Mouse (Mus musculus): ENCODE results near the gene Tmem223. TPM values are rescaled to one million over a fixed set of nuclear protein-coding genes. Genes with fewer than 3 reads are reported as not detected.
A peak's percentile ranks its signal among the peaks of the same experiment; 100 is the strongest.

The Tmem223 gene
- polyA plus RNA-seq, 1 experiment from 2014 or later = 235 TPM

DNA sequence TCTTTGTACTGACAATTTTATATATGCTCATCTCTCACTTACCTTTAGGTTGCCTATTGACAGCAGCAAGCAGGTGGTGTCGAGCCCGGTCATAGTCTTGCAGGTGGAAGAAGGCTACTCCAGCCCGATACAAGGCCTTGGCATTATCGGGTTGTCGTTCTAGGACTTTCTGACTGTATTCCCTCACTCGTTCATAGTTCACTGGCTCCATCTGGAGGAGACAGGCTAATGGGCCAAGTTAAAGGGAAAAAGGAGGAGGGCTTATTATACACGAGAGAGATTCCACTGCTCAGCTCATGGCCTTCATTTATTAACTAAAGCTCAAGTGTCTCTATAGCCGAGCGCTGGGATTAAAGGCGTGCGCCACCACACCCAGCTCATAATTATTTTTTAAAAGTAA, 45.0 kb downstream of the Tmem223 start:
- ATAC-seq (ENCODE audit: low FRiP score) = no peak
- H3K4me2 ChIP-seq = peak overlapping the region; percentile 22
- H3K4me1 ChIP-seq = peaks cover 38% of the 10 kb centered on the region
- WGBS = 59% methylated on average over 11 of the region's 11 CpGs
- H3K4me3 ChIP-seq (replicated peaks) = no peak overlapping the region
- H3K36me3 ChIP-seq = peaks cover 33% of the 10 kb centered on the region
- H3K27ac ChIP-seq (replicated peaks) = no peak overlapping the region
- H3K9me3 ChIP-seq (replicated peaks) = no peaks in the 10 kb centered on the region
- no peaks in the 10 kb centered on the region for H3K27me3 ChIP-seq (replicated peaks)
- 0 out of 2 replicates have a peak overlapping the region, but pooled peaks have one; percentile 10 for H3K9ac ChIP-seq (replicated peaks)

DNA sequence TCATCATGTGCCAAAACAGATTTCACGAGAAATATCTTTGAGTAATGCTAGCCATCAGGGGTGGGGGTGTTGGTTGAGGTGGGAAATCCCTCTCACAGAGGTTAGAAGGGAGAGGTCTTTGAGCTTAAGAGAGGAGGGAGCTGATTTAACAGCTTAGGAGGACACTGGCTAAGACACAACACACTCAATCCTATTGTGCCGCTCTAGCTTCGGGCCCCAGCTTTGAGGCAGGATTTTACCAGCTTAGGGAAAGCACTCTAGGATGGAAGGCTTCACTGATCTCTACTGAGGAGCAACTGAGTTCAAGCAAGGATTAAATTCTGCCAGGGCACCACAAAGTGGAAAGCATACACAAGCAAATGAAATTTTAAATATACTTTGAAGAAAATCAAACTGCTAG, 46.2 kb downstream of the Tmem223 start:
- Histone ChIP-seq H3K4me1 (peaks cover 48% of the 10 kb centered on the region), H3K9ac (replicated peaks) (peak overlapping the region; percentile 0; the same call in 1 of the 2 replicates)
- 84% methylated on average over 3 of the region's 3 CpGs for WGBS

DNA sequence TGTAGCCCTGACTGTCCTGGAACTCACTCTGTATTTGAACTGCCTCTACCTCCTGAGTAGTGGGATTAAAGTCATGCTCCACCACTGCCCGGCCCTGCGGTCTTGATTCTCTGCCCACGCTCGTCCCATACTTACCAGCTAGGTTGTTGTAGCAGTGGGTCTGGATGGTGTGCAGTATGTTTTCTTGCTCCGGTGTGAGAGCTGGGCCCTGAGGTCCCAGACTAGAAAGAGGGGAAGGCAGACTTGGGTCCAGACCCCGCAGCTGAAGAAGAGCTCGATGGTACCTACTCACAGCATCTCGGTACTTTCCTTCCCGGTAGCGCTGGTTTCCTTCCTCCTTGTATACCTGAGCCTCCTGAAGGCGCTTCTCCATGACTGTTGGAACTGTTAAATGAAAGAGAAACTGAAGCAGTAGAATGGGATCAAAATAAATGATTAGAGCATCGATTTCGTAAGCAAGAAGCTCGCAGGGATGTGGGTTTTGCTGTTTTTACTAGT, 47.6 kb downstream of the Tmem223 start:
- H3K4me2 ChIP-seq = peak overlapping the region; percentile 95

More for the DNA sequence above, 46.2 kb downstream of the Tmem223 start:
- peaks cover 25% of the 10 kb centered on the region for H3K36me3 ChIP-seq
- no peak for ATAC-seq (ENCODE audit: low FRiP score)
- H3K4me2 ChIP-seq = peak overlapping the region; percentile 22
- H3K4me3 ChIP-seq (replicated peaks) = peak overlapping the region; percentile 7; the same call in 1 of the 2 replicates
- no peak overlapping the region for H3K27ac ChIP-seq (replicated peaks)
- no peaks in the 10 kb centered on the region for H3K9me3 ChIP-seq (replicated peaks)
- H3K27me3 ChIP-seq (replicated peaks) = no peaks in the 10 kb centered on the region

DNA sequence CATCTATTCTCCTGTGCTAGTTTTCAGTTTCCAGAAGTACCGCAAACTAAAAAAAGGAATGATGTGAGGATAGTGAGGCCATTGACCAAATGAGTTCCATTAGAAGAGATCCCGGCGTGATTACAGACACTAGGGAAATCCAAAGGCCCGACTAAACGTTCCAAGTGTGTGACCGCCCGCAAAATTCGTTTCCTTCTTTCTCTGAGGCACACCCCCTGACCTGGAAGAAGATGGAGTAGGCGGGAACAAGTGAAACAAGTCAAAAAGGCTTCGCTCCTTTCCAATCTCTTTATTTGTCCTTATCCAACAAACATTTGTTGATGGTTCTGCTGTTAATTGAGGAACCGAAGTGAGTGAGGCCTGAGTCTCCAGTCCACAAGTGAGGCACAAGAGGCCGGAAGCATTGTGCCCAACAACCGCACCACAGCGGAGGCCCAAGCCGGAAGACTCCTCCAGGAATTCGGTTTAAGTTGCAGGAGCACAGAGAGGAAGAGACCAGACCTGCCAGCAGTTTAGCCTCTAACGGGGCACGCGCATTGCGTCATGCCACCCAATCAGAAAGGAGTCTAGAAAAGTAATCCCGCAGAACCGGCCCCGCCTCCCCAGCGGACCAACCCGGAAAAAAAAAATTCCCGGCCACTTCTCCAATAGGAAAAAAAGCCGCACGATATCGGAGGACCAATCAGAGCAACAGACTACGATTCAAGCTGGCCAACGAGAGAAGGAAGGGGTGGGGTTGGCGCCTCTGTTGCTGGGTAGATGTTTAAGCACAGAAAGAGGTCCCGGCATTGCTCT, 48.2 kb downstream of the Tmem223 start, which contains the start of gene Ttc9c:
Gene Ttc9c (minus strand): TSS at position 533 of the 795 bp plus-strand sequence.
- H3K4me1 ChIP-seq = peaks cover 60% of the 10 kb centered on the region
- H3K36me3 ChIP-seq = peaks cover 23% of the 10 kb centered on the region
- H3K4me3 ChIP-seq (replicated peaks) = peak within 1 kb of the TSS; percentile 83
- ATAC-seq (ENCODE audit: low FRiP score) = peak; percentile 95
- H3K27me3 ChIP-seq (replicated peaks) = no peaks in the 10 kb centered on the region
- no peaks in the 10 kb centered on the region for H3K9me3 ChIP-seq (replicated peaks)
- peak within 1 kb of the TSS; percentile 100 for H3K27ac ChIP-seq (replicated peaks)
- H3K4me2 ChIP-seq = peak within 1 kb of the TSS; percentile 95
- H3K9ac ChIP-seq (replicated peaks) = peak within 1 kb of the TSS; percentile 90
- under 1% methylated on average over 33 of the region's 33 CpGs for WGBS

More for the DNA sequence above, 47.6 kb downstream of the Tmem223 start:
- H3K4me1 ChIP-seq = peaks cover 62% of the 10 kb centered on the region
- no peak for ATAC-seq (ENCODE audit: low FRiP score)
- H3K36me3 ChIP-seq = peaks cover 20% of the 10 kb centered on the region
- H3K27me3 ChIP-seq (replicated peaks) = no peaks in the 10 kb centered on the region
- no peaks in the 10 kb centered on the region for H3K9me3 ChIP-seq (replicated peaks)
- peak overlapping the region; percentile 83 for H3K4me3 ChIP-seq (replicated peaks)
- peak overlapping the region; percentile 90 for H3K9ac ChIP-seq (replicated peaks)
- peak overlapping the region; percentile 100 for H3K27ac ChIP-seq (replicated peaks)
- 34% methylated on average over 14 of the region's 14 CpGs for WGBS

DNA sequence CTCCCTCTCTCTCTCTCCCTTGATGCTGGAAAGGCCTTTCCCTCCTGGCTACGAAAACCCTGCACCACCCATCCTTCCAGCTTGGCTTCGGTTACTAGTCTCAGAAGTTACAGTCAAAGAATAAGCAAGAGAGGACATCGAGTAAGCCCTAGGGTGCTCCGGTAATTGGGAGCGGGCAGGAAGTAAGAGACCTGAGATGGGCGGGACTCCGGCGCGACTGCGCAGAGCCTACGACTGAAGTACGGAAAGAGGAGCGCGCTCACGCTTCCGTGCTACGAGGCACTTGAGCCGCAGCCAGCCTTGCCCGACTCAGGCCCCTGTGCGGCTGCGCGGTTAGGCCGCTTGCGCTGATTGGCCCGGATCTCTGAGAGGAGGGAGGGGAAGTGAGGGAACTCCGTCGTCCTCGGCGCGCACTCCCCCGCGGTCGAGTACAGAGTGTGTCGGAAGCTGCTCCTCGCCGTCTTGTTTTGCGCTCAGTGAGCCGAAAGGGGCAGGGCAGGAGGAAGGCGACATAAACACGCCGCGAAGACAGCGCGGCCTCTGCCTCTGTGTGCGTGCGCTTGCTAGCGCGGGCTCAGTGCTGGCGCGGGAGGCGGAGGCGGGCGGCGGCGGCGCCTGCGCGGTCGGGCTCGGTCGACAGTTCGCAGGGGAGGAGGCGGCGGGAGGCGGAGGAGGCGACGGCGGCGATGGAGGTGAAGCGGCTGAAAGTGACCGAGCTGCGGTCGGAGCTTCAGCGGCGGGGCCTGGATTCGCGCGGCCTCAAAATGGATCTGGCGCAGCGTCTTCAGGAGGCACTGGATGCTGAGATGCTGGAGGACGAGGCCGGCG, 49.0 kb downstream of the Tmem223 start, which contains the start of gene Hnrnpul2:
Gene Hnrnpul2 (plus strand): TSS at position 415 of the 828 bp plus-strand sequence.
- ATAC-seq (ENCODE audit: low FRiP score) = peak; percentile 96
- Histone ChIP-seq H3K9me3 (replicated peaks) (no peaks in the 10 kb centered on the region), H3K36me3 (peaks cover 25% of the 10 kb centered on the region), H3K27ac (replicated peaks) (peak within 1 kb of the TSS; percentile 100), H3K4me3 (replicated peaks) (peak within 1 kb of the TSS; percentile 83), H3K9ac (replicated peaks) (peak within 1 kb of the TSS; percentile 90), H3K27me3 (replicated peaks) (no peaks in the 10 kb centered on the region), H3K4me1 (peaks cover 60% of the 10 kb centered on the region), H3K4me2 (peak within 1 kb of the TSS; percentile 95)
- WGBS = under 1% methylated on average over 82 of the region's 83 CpGs

DNA sequence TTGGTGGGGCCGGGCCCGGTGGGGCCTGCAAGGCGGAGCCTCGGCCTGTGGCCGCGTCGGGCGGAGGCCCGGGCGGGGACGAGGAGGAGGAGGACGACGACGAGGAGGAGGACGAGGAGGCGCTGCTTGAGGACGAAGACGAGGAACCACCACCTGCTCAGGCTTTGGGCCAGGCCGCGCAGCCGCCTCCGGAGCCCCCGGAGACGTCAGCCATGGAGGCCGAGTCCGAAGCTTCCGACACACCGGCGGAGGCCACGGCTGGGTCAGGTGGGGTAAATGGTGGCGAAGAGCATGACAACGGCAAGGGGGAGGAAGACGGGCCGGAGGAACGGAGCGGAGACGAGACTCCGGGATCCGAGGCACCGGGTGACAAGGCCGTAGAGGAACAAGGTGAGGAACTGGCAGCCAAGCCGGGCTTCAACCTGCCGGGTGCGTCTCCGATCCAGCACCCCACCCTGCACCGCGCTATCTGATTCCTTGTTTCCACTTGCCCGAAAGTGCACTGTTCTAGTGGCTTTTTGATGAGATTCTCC, 49.7 kb downstream of the Tmem223 start:
- peak overlapping the region; percentile 100 for H3K27ac ChIP-seq (replicated peaks)
- under 1% methylated on average over 46 of the region's 48 CpGs for WGBS
- ATAC-seq (ENCODE audit: low FRiP score) = peak; percentile 8
- peaks cover 29% of the 10 kb centered on the region for H3K36me3 ChIP-seq
- peak overlapping the region; percentile 95 for H3K4me2 ChIP-seq
- no peaks in the 10 kb centered on the region for H3K9me3 ChIP-seq (replicated peaks)
- H3K27me3 ChIP-seq (replicated peaks) = no peaks in the 10 kb centered on the region
- H3K9ac ChIP-seq (replicated peaks) = peak overlapping the region; percentile 90
- H3K4me1 ChIP-seq = peaks cover 56% of the 10 kb centered on the region
- H3K4me3 ChIP-seq (replicated peaks) = peak overlapping the region; percentile 83

DNA sequence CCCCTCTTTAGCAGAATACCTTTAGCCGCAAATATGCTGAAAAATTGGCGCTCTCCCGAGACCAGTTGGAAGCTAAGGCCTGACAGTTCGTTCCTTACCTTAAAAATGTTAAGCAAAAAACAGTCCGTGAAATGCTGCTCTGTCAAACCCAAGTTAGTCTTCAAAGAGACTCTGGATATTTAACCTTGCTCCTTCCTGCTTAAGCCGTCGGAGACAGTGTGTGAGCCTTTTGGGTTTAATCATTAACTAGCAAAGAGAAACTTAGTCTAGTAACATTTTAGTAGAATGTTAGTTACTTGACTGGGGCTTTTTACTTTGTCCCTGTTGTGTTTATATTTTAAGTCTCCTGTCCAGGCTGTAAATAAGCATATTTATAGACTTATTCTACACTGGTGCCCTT, 50.4 kb downstream of the Tmem223 start:
- peaks cover 34% of the 10 kb centered on the region for H3K36me3 ChIP-seq
- no peaks in the 10 kb centered on the region for H3K9me3 ChIP-seq (replicated peaks)
- H3K9ac ChIP-seq (replicated peaks) = peak overlapping the region; percentile 90
- WGBS = 1% methylated on average over 7 of the region's 7 CpGs
- peak overlapping the region; percentile 100; the same call in 1 of the 2 replicates for H3K27ac ChIP-seq (replicated peaks)
- H3K27me3 ChIP-seq (replicated peaks) = no peaks in the 10 kb centered on the region
- H3K4me2 ChIP-seq = peak overlapping the region; percentile 95
- H3K4me1 ChIP-seq = peaks cover 49% of the 10 kb centered on the region
- ATAC-seq (ENCODE audit: low FRiP score) = no peak
- H3K4me3 ChIP-seq (replicated peaks) = peak overlapping the region; percentile 83

Small RNA genes within 50 kb of the gene (microRNA-seq; reads per million reads assigned to microRNA genes)
- not detected for gene Mir6992

Other genes starting within 250 kb of the Tmem223 start
- 9.1 and 10.7 TPM in 2 replicates for gene Slc22a8, start 179.7 kb upstream of the Tmem223 start, polyA plus RNA-seq (2015; fragmentation: Nextera tagmentation; extraction: Ambion mirVana)
- gene Slc22a6, start 153.0 kb upstream of the Tmem223 start, polyA plus RNA-seq (2015; fragmentation: Nextera tagmentation; extraction: Ambion mirVana) = 0.82 and 1.8 TPM in 2 replicates
- 0.35 and 0.70 TPM in 2 replicates for gene Chrm1, start 107.2 kb upstream of the Tmem223 start, polyA plus RNA-seq (2015; fragmentation: Nextera tagmentation; extraction: Ambion mirVana)
- gene Slc3a2, start 47.6 kb upstream of the Tmem223 start, polyA plus RNA-seq (2015; fragmentation: Nextera tagmentation; extraction: Ambion mirVana) = 158 and 159 TPM in 2 replicates
- 91.0 and 95.2 TPM in 2 replicates for gene Wdr74, start 35.2 kb upstream of the Tmem223 start, polyA plus RNA-seq (2015; fragmentation: Nextera tagmentation; extraction: Ambion mirVana)
- gene 1700092M07Rik, start 30.3 kb upstream of the Tmem223 start, polyA plus RNA-seq (2015; fragmentation: Nextera tagmentation; extraction: Ambion mirVana) = 1.5 and 2.2 TPM in 2 replicates
- 124 and 127 TPM in 2 replicates for gene Stx5a, start 29.6 kb upstream of the Tmem223 start, polyA plus RNA-seq (2015; fragmentation: Nextera tagmentation; extraction: Ambion mirVana)
- gene Nxf1, start 13.9 kb upstream of the Tmem223 start, polyA plus RNA-seq (2015; fragmentation: Nextera tagmentation; extraction: Ambion mirVana) = 127 and 140 TPM in 2 replicates
- 28.2 and 46.3 TPM in 2 replicates for gene Tmem179b, start 3.5 kb downstream of the Tmem223 start, polyA plus RNA-seq (2015; fragmentation: Nextera tagmentation; extraction: Ambion mirVana)
- 28.5 and 29.4 TPM in 2 replicates for gene Taf6l, start 15.4 kb downstream of the Tmem223 start, polyA plus RNA-seq (2015; fragmentation: Nextera tagmentation; extraction: Ambion mirVana)
- gene Polr2g, start 27.6 kb downstream of the Tmem223 start, polyA plus RNA-seq (2015; fragmentation: Nextera tagmentation; extraction: Ambion mirVana) = 143 and 147 TPM in 2 replicates
- gene Zbtb3, start 31.6 kb downstream of the Tmem223 start, polyA plus RNA-seq (2015; fragmentation: Nextera tagmentation; extraction: Ambion mirVana) = 6.5 TPM in 2 replicates
- 54.2 and 57.3 TPM in 2 replicates for gene Ttc9c, start 48.3 kb downstream of the Tmem223 start, polyA plus RNA-seq (2015; fragmentation: Nextera tagmentation; extraction: Ambion mirVana)
- 5.1 and 5.9 TPM in 2 replicates for gene Hnrnpul2, start 49.0 kb downstream of the Tmem223 start, polyA plus RNA-seq (2015; fragmentation: Nextera tagmentation; extraction: Ambion mirVana)
- gene AC129217.1, start 58.8 kb downstream of the Tmem223 start, polyA plus RNA-seq (2015; fragmentation: Nextera tagmentation; extraction: Ambion mirVana) = not detected in 2 replicates
- 107 and 110 TPM in 2 replicates for gene Bscl2, start 66.5 kb downstream of the Tmem223 start, polyA plus RNA-seq (2015; fragmentation: Nextera tagmentation; extraction: Ambion mirVana)
- 414 and 512 TPM in 2 replicates for gene Gng3, start 68.2 kb downstream of the Tmem223 start, polyA plus RNA-seq (2015; fragmentation: Nextera tagmentation; extraction: Ambion mirVana)
- 1.1 and 1.4 TPM in 2 replicates for gene Lrrn4cl, start 79.8 kb downstream of the Tmem223 start, polyA plus RNA-seq (2015; fragmentation: Nextera tagmentation; extraction: Ambion mirVana)
- gene Ubxn1, start 100.5 kb downstream of the Tmem223 start, polyA plus RNA-seq (2015; fragmentation: Nextera tagmentation; extraction: Ambion mirVana) = 138 and 156 TPM in 2 replicates
- 62.6 and 65.7 TPM in 2 replicates for gene Uqcc3, start 109.9 kb downstream of the Tmem223 start, polyA plus RNA-seq (2015; fragmentation: Nextera tagmentation; extraction: Ambion mirVana)
- gene Lbhd1, start 112.7 kb downstream of the Tmem223 start, polyA plus RNA-seq (2015; fragmentation: Nextera tagmentation; extraction: Ambion mirVana) = 44.5 and 47.3 TPM in 2 replicates
- gene Gm49403, start 112.9 kb downstream of the Tmem223 start, polyA plus RNA-seq (2015; fragmentation: Nextera tagmentation; extraction: Ambion mirVana) = not detected in 2 replicates
- gene 1810009A15Rik, start 117.9 kb downstream of the Tmem223 start, polyA plus RNA-seq (2015; fragmentation: Nextera tagmentation; extraction: Ambion mirVana) = 40.1 and 48.2 TPM in 2 replicates
- gene Gm49416, start 117.9 kb downstream of the Tmem223 start, polyA plus RNA-seq (2015; fragmentation: Nextera tagmentation; extraction: Ambion mirVana) = 0.27 and 0.45 TPM in 2 replicates
- gene Ints5, start 122.0 kb downstream of the Tmem223 start, polyA plus RNA-seq (2015; fragmentation: Nextera tagmentation; extraction: Ambion mirVana) = 31.0 and 35.4 TPM in 2 replicates
- 75.4 and 82.2 TPM in 2 replicates for gene Ganab, start 127.1 kb downstream of the Tmem223 start, polyA plus RNA-seq (2015; fragmentation: Nextera tagmentation; extraction: Ambion mirVana)
- 80.4 and 89.1 TPM in 2 replicates for gene B3gat3, start 149.4 kb downstream of the Tmem223 start, polyA plus RNA-seq (2015; fragmentation: Nextera tagmentation; extraction: Ambion mirVana)
- 3.0 and 3.2 TPM in 2 replicates for gene Rom1, start 158.4 kb downstream of the Tmem223 start, polyA plus RNA-seq (2015; fragmentation: Nextera tagmentation; extraction: Ambion mirVana)
- 13.9 and 17.1 TPM in 2 replicates for gene Eml3, start 158.6 kb downstream of the Tmem223 start, polyA plus RNA-seq (2015; fragmentation: Nextera tagmentation; extraction: Ambion mirVana)
- 94.8 and 117 TPM in 2 replicates for gene Mta2, start 170.9 kb downstream of the Tmem223 start, polyA plus RNA-seq (2015; fragmentation: Nextera tagmentation; extraction: Ambion mirVana)
- gene Tut1, start 182.9 kb downstream of the Tmem223 start, polyA plus RNA-seq (2015; fragmentation: Nextera tagmentation; extraction: Ambion mirVana) = 25.4 and 26.0 TPM in 2 replicates
- 291 and 348 TPM in 2 replicates for gene Eef1g, start 196.0 kb downstream of the Tmem223 start, polyA plus RNA-seq (2015; fragmentation: Nextera tagmentation; extraction: Ambion mirVana)
- gene Ahnak, start 218.3 kb downstream of the Tmem223 start, polyA plus RNA-seq (2015; fragmentation: Nextera tagmentation; extraction: Ambion mirVana) = 4.4 and 8.0 TPM in 2 replicates